Mouse (Mus musculus) heart, postnatal 0 days (tissue): ENCODE measurements at regions not wholly inside any gene's neighbourhood (a gene's known extent, or its start where the extent isn't known, plus 50 kb on each side); places are given as distances from the start of the nearest gene placed in this dataset.

Experiments used
- CTCF ChIP-seq: IDR thresholded peaks from 2 replicates; pipeline ENCODE4 v1.5.1; 2016; ENCODE audit warnings: antibody characterized with exemption, control low read depth, low read depth
- EP300 ChIP-seq: IDR thresholded peaks from 2 replicates; pipeline ENCODE4 v1.6.1; 2016; ENCODE audit warnings: antibody characterized with exemption, low read depth

- TF ChIP-seq CTCF (no peak), EP300 (no peak)
Measured at GRCm38 (mm10) chr4:56207726-56208125, 532.1 kb upstream of the Gm26657 start.
